Mouse (Mus musculus) midbrain, embryonic 14.5 days (tissue): ENCODE results near the gene Zfp444. TPM values are rescaled to one million over a fixed set of nuclear protein-coding genes. Genes with fewer than 3 reads are reported as not detected.

Experiments
- polyA plus RNA-seq: library from polyadenylated mRNA; unstranded; fragments of >200 nt; fragmentation: Nextera tagmentation; extraction: Ambion mirVana; gene quantifications from 2 replicates; pipeline ENCODE4 v1.2.1, GENCODE M21; 2014

The Zfp444 gene
- polyA plus RNA-seq, 1 experiment from 2014 or later = 94.7 TPM

Other genes with a start within 250 kb of the Zfp444 start
- not detected in 2 replicates for gene Vmn1r65, start 161.2 kb upstream of the Zfp444 start, polyA plus RNA-seq
- not detected in 2 replicates for gene Nlrp4c, start 127.1 kb upstream of the Zfp444 start, polyA plus RNA-seq
- 12.0 and 19.1 TPM in 2 replicates for gene Zfp787, start 16.2 kb upstream of the Zfp444 start, polyA plus RNA-seq
- gene Galp, start 24.9 kb downstream of the Zfp444 start, polyA plus RNA-seq = not detected in 2 replicates
- not detected in 2 replicates for gene Zscan5b, start 50.1 kb downstream of the Zfp444 start, polyA plus RNA-seq
- gene Epp13, start 80.5 kb downstream of the Zfp444 start, polyA plus RNA-seq = not detected in 2 replicates
- 13.9 and 15.7 TPM in 2 replicates for gene Zfp667, start 114.4 kb downstream of the Zfp444 start, polyA plus RNA-seq
- gene Zfp583, start 159.1 kb downstream of the Zfp444 start, polyA plus RNA-seq = 12.7 and 13.4 TPM in 2 replicates
- gene Gm3854, start 171.5 kb downstream of the Zfp444 start, polyA plus RNA-seq = 5.5 and 5.7 TPM in 2 replicates
- 6.1 and 6.4 TPM in 2 replicates for gene Zfp78, start 191.1 kb downstream of the Zfp444 start, polyA plus RNA-seq
- gene Zfp28, start 211.1 kb downstream of the Zfp444 start, polyA plus RNA-seq = 14.6 and 17.7 TPM in 2 replicates
- 3.4 and 6.9 TPM in 2 replicates for gene Smim17, start 226.5 kb downstream of the Zfp444 start, polyA plus RNA-seq
- not detected in 2 replicates for gene Gm20715, start 238.1 kb downstream of the Zfp444 start, polyA plus RNA-seq